Mouse (Mus musculus): Measurements from ENCODE around the gene Kif21a.

GRCm38 (mm10) chr15:91028494-91028893, 21.3 kb downstream of the Kif21a start:
- TF ChIP-seq POLR2A (IDR thresholded peaks at IDR 0.05; ENCODE audit: low read depth, low read length) (no peak), CTCF (conservative IDR thresholded peaks at IDR 0.05; ENCODE audit: insufficient read depth, insufficient read length, low read depth, low read length) (no peak)
